Mouse (Mus musculus) forebrain, embryonic 16.5 days (tissue): ENCODE data around the gene Styx. TPM values are rescaled to one million over a fixed set of nuclear protein-coding genes. Genes with fewer than 3 reads are reported as not detected.

Experiments used
- ATAC-seq: fragments of 200-750 bp; cut with Nextera tagmentation; 2 replicates; pipeline ENCODE4 v1.8.0; 2017; ENCODE audit warnings: mild to moderate bottlenecking, moderate library complexity
- H3K27ac ChIP-seq: fragments of 300-500 bp; sonication (generic); 2 replicates; pipeline ENCODE4 v1.5.1; 2014; ENCODE audit warnings: low read length, control low read depth
- H3K27me3 ChIP-seq: fragments of 300-500 bp; sonication (generic); replicated peaks from 2 replicates; pipeline ENCODE4 v1.6.1; 2014; ENCODE audit warnings: low read length; ENCODE audit not compliant: control insufficient read depth, insufficient read depth
- H3K36me3 ChIP-seq: fragments of 300-500 bp; sonication (generic); 2 replicates; pipeline ENCODE4 v1.6.1; 2014; ENCODE audit not compliant: control insufficient read depth, insufficient read depth
- H3K4me1 ChIP-seq: fragments of 300-500 bp; sonication (generic); replicated peaks from 2 replicates; pipeline ENCODE4 v1.6.1; 2014; ENCODE audit warnings: low read length; ENCODE audit not compliant: control insufficient read depth, insufficient read depth
- H3K4me2 ChIP-seq: fragments of 300-500 bp; sonication (generic); 2 replicates; pipeline ENCODE4 v1.6.1; 2014; ENCODE audit warnings: mild to moderate bottlenecking, low read length, control low read depth
- H3K4me3 ChIP-seq: fragments of 300-500 bp; sonication (generic); replicated peaks from 2 replicates; pipeline ENCODE4 v1.5.1; 2014; ENCODE audit warnings: mild to moderate bottlenecking, low read length, control low read depth
- H3K9ac ChIP-seq: fragments of 300-500 bp; sonication (generic); replicated peaks from 2 replicates; pipeline ENCODE4 v1.6.1; 2014; ENCODE audit warnings: low read depth, low read length, control low read depth
- H3K9me3 ChIP-seq: fragments of 300-500 bp; sonication (generic); 2 replicates; pipeline ENCODE4 v1.6.1; 2016; ENCODE audit warnings: low read length; ENCODE audit not compliant: control insufficient read depth
- WGBS: fragments of 180-500 bp; shearing (Covaris S2); extraction: QIAGEN DNeasy Blood & Tissue Kit; methylation state at CpG from one replicate; pipeline ENCODE4 v1.1.7; 2014; 5-methylcytosine and 5-hydroxymethylcytosine counted together
- polyA plus RNA-seq: library from polyadenylated mRNA; unstranded; fragments of >200 nt; fragmentation: Nextera tagmentation; extraction: Ambion mirVana; gene quantifications from 2 replicates; pipeline ENCODE4 v1.2.1, GENCODE M21; 2015

The Styx gene
- polyA plus RNA-seq, 1 experiment from 2014 or later: 59.2 TPM

- 10% methylated on average over 5 of the region's 5 CpGs for WGBS
- Histone ChIP-seq H3K27ac (no peak overlapping the region), H3K9ac (no peak overlapping the region), H3K4me3 (no peak overlapping the region), H3K4me2 (no peak overlapping the region), H3K4me1 (no peaks in the 10 kb centered on the region), H3K27me3 (no peaks in the 10 kb centered on the region), H3K36me3 (no peaks in the 10 kb centered on the region), H3K9me3 (no peaks in the 10 kb centered on the region)
- ATAC-seq: peak; percentile 77
Observed at GRCm38 (mm10) chr14:45423220-45423619, 72.3 kb downstream of the Styx start.

GRCm38 (mm10) chr14:45430066-45430842 is 79.4 kb downstream of the Styx start:
- H3K27ac ChIP-seq: no peak overlapping the region
- H3K36me3 ChIP-seq: no peaks in the 10 kb centered on the region
- H3K4me2 ChIP-seq: no peak overlapping the region
- peaks cover 6% of the 10 kb centered on the region for H3K9me3 ChIP-seq
- H3K4me3 ChIP-seq: no peak overlapping the region
- no peak overlapping the region for H3K9ac ChIP-seq
- no peak for ATAC-seq
- no peaks in the 10 kb centered on the region for H3K4me1 ChIP-seq
- 94% methylated on average over 13 of the region's 13 CpGs for WGBS
- H3K27me3 ChIP-seq: no peaks in the 10 kb centered on the region

DNA sequence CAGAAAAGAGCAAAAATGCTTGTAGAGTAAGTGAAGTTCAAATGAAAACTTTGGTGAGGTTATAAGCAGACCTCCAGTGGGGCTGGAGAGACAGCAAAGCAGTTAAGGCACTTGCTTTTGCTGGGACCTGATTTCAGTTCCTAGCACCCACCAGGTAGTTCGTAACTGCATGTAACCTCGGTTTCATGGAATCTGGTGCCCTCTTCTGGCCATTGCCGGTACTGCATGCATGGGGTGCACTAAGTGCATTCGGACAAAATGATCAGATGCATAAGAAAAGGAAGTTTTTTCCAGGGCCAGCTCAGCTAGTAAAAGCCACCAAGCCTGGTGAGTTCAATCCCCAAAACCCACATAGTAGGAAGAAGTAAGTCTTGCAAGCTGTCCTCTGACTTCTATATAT is 81.1 kb downstream of the Styx start:
- no peaks in the 10 kb centered on the region for H3K36me3 ChIP-seq
- no peak overlapping the region for H3K4me3 ChIP-seq
- H3K27ac ChIP-seq: no peak overlapping the region
- WGBS: 74% methylated on average over 4 of the region's 4 CpGs
- peaks cover 6% of the 10 kb centered on the region for H3K9me3 ChIP-seq
- H3K4me2 ChIP-seq: no peak overlapping the region
- no peak overlapping the region for H3K9ac ChIP-seq
- no peaks in the 10 kb centered on the region for H3K4me1 ChIP-seq
- ATAC-seq: no peak
- no peaks in the 10 kb centered on the region for H3K27me3 ChIP-seq

GRCm38 (mm10) chr14:45434220-45434619 is 83.3 kb downstream of the Styx start:
- Histone ChIP-seq H3K4me1 (no peaks in the 10 kb centered on the region), H3K27me3 (no peaks in the 10 kb centered on the region), H3K4me3 (no peak overlapping the region), H3K9me3 (peaks cover 6% of the 10 kb centered on the region), H3K4me2 (no peak overlapping the region), H3K36me3 (no peaks in the 10 kb centered on the region), H3K27ac (no peak overlapping the region), H3K9ac (no peak overlapping the region)
- ATAC-seq: no peak
- 69% methylated on average over 6 of the region's 6 CpGs for WGBS

- no peak overlapping the region for H3K4me2 ChIP-seq
- no peak overlapping the region for H3K4me3 ChIP-seq
- no peak overlapping the region for H3K27ac ChIP-seq
- no peaks in the 10 kb centered on the region for H3K9me3 ChIP-seq
- H3K9ac ChIP-seq: no peak overlapping the region
- WGBS: 85% methylated on average over 19 of the region's 19 CpGs
- ATAC-seq: no peak
- H3K4me1 ChIP-seq: no peaks in the 10 kb centered on the region
- no peaks in the 10 kb centered on the region for H3K36me3 ChIP-seq
- H3K27me3 ChIP-seq: no peaks in the 10 kb centered on the region
Observed at GRCm38 (mm10) chr14:45438250-45438930, 87.5 kb downstream of the Styx start.

DNA sequence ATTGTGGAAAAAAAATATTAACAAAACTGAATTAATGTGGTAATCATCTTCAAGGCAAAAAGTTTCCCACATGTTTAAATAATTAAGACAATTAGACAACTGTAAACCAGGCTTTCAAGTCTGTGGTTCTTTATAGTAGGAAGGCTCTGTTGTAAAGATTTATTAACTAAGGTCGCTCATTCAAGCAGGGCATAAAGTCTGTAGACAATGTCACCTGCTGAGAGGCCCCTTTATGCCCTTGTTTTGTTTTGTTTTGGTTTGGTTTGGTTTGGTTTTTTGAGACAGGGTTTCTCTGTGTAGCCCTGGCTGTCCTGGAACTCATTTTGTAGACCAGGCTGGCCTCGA is 88.0 kb downstream of the Styx start:
- Histone ChIP-seq H3K4me3 (no peak overlapping the region), H3K27ac (no peak overlapping the region), H3K9me3 (no peaks in the 10 kb centered on the region), H3K4me2 (no peak overlapping the region), H3K9ac (no peak overlapping the region), H3K36me3 (no peaks in the 10 kb centered on the region), H3K4me1 (no peaks in the 10 kb centered on the region), H3K27me3 (no peaks in the 10 kb centered on the region)
- WGBS: 66% methylated on average over 2 of the region's 2 CpGs
- no peak for ATAC-seq

GRCm38 (mm10) chr14:45439387-45439786 is 88.5 kb downstream of the Styx start:
- Histone ChIP-seq H3K27me3 (no peaks in the 10 kb centered on the region), H3K4me1 (no peaks in the 10 kb centered on the region), H3K9me3 (no peaks in the 10 kb centered on the region), H3K4me2 (no peak overlapping the region), H3K27ac (no peak overlapping the region), H3K4me3 (no peak overlapping the region), H3K9ac (no peak overlapping the region), H3K36me3 (no peaks in the 10 kb centered on the region)
- 76% methylated on average over 9 of the region's 9 CpGs for WGBS
- ATAC-seq: no peak

GRCm38 (mm10) chr14:45441291-45441690 is 90.4 kb downstream of the Styx start:
- no peaks in the 10 kb centered on the region for H3K36me3 ChIP-seq
- no peaks in the 10 kb centered on the region for H3K9me3 ChIP-seq
- H3K27ac ChIP-seq: no peak overlapping the region
- no peaks in the 10 kb centered on the region for H3K4me1 ChIP-seq
- no peak overlapping the region for H3K9ac ChIP-seq
- 83% methylated on average over 6 of the region's 6 CpGs for WGBS
- no peak for ATAC-seq
- H3K4me2 ChIP-seq: no peak overlapping the region
- H3K4me3 ChIP-seq: no peak overlapping the region
- H3K27me3 ChIP-seq: no peaks in the 10 kb centered on the region

GRCm38 (mm10) chr14:45442781-45443560 is 92.1 kb downstream of the Styx start:
- H3K4me3 ChIP-seq: no peak overlapping the region
- no peak for ATAC-seq
- no peaks in the 10 kb centered on the region for H3K36me3 ChIP-seq
- no peak overlapping the region for H3K9ac ChIP-seq
- H3K27ac ChIP-seq: no peak overlapping the region
- 72% methylated on average over 12 of the region's 12 CpGs for WGBS
- H3K27me3 ChIP-seq: no peaks in the 10 kb centered on the region
- H3K4me2 ChIP-seq: no peak overlapping the region
- H3K9me3 ChIP-seq: no peaks in the 10 kb centered on the region
- H3K4me1 ChIP-seq: no peaks in the 10 kb centered on the region
